Mouse (Mus musculus): ENCODE measurements around the gene Slc22a21. TPM values are rescaled to one million over a fixed set of nuclear protein-coding genes. Genes with fewer than 3 reads are reported as not detected.
"Not testable (repeated sequence)": the region's sequence is repeated elsewhere in the genome, so short reads cannot be mapped to it uniquely, and the experiment has no call there.

Gene Slc22a21
- total RNA-seq (2022) = 1 to 10 TPM in 1 of 4 experiments, under 1 TPM in 3; 0.58 to 1.6 (median 0.86) TPM

DNA sequence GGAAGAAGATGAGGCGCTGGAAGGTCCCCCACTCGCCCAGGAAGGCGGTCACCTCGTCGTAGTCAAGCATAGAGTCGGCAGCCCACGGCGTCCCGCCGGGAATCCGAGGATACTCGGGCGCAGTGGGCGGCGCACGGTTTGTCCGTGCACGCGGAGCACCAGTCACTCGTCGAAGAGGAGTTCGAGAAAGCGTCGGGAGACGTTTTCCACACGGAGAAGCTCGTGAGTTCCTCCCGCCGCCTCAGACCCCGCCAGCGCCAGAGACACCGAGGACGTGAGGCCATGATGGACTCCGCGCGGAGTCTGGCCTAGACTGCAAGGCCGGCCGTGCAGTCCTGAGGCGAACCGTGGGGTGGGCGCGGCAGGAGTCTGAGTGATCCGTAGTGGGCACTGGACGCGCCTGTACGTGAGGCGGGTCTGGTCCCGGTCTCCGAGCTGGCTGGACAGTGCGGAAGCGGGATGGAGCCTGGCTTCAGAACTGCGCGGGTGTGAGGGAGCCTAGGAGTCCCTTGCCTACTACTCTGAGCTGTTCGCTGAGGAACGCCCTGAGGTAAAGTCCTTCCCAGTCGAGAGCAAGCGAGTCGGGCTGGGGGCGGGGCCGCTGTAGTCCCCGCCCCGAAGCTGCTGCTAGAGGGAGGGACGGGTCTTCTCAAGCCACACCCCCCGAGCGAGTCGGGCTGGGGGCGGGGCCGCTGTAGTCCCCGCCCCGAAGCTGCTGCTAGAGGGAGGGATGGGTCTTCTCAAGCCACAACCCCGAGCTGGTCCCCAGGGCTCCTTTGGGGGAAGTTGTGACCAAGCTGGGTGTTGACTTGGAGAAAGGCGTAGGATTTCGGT is at the start of gene Slc22a21:
TSS of gene Slc22a21 (minus strand) at position 545 of the 834 bp plus-strand sequence.
- DNase-seq (ENCODE audit: low spot score in 2 of 2) = peak; percentile 72 to 73

DNA sequence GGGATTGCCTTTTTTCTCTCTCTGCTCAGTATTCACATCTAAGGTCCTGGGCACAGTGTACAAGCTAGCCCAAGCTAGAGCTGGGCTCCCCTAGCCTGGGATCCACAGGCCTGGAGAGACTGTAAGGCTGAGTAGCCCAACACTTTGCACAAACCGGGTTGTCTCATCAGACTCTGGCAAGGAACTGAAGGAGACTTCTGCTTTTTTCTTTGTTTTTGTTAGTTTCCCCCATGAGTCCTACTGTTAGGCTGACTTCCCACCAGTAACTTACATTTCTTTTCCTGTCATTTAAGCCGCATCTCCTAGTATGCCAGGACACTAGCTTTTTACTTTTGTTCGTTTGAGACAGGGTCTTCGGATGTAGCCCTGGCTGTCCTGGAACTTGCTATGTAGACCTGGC is 48.9 kb upstream of the Slc22a21 start:
- DNase-seq (ENCODE audit: low spot score in 2 of 2) = no peak

DNA sequence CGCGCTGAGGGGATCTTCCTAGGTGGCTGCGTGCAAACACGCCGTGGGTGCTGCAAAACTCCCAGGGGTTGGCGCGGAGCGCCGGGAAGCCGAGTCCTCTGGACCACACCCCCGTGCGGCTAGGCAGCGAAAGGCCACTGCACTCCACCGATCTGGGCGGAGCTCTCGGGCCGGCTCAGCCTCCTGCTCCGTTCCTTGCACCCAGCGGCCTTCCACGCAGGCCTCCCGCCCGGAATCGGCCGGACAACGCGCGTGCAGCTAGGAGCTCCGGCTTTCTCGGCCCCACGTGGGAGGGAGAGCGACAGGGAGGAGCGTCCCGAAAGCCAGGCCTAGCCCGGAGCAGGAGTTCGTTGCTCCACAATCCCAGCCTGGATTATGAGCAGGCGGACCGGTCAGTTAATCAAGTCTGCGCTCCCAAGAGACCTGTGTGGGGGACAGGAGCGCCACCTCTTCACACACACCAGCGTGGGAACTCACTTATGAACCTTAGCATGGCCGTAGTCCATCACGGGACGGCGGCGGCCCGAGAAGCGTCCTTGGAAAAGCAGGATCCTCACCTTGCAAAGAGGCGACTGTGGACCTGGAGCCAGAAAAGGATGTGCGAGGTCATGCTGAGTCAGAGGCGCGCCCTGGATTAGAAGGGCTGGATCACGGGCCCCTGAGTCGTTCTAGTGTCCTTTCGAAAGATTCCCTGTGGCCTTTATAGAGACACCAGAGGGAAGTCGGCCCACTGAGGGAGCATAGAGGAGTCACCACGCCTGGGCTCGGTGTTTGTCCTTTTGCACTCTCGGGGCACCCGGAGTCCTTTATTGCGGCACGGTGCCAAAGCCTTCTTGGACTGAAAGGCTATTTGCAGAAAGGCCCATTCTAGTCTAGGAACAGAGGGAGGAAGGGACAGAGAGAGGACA is 48.2 kb upstream of the Slc22a21 start, which contains the start of gene Slc22a4:
TSS of gene Slc22a4 (minus strand) at position 47 of the 908 bp plus-strand sequence.
- peak; percentile 74 to 80 for DNase-seq (ENCODE audit: low spot score in 2 of 2)

DNA sequence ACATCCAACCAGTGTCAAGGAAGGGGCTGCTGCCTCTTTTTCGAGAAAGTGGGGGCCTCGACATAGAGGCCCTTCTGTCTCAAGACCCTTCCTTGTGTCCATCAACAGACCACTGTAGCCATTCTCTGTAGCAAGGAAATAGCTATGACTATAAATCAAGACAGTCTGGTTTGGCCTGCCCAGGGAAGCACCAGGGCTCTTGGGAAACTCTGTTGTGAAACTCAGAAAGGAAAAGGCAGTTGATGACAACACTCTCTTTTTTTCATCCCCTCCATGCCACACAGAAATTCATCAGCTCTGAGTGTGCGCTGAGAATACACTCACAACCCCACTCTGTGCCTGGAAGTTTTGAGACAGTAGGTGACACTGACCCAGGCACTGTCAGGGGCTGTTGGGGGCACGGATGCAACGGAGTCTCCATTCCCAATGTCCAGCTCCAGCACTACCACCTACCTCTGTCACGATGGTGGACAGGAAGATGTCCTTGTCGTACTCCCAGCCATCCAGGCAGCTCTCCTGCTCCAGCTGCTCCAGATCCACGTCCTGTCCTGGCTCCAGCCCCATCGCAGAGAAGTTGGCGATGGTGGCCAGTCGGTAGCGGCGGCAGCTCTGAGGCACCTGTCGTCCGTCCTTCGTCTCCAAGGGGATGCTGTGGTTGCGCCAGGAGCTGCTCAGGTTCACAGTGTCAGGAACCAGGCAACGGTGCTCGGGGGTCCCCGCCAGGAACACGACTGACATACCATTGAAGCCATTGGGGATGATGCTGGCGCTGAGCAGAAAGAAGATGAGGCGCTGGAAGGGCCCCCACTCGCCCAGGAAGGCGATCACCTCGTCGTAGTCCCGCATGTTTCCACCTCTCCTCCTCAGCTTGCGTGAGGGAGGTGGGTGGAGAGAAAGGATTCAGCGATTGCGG is 47.3 kb upstream of the Slc22a21 start:
- peak in 1 of 2 experiments; percentile 12 for DNase-seq (ENCODE audit: low spot score in 2 of 2)

DNA sequence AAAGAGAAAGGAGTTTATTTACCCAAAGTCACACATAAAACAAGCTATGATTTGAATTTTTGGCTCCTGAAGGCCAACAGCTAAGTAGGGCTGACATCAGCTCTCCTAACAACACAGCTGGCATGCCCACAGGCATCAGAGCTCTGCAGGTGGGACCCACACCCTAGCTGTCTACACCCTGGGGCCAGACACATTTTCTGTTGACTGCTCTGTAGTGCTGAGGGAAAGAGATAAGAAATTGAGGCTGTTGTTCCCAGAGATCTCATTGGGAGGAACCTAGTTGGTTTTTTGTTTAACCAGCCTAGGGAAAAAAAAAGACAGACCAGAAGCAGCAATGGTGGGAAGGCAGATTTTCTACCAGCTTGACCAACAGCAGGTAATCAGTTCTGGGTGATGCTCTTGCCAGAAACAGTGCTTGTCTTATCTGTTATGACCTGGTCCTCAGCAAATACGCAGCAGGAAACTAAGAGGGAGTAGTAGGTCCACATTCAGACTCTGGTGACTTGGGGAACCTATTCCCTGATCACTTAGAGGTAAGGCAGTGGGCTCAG is 46.4 kb upstream of the Slc22a21 start:
- DNase-seq (ENCODE audit: low spot score in 2 of 2) = no peak

DNA sequence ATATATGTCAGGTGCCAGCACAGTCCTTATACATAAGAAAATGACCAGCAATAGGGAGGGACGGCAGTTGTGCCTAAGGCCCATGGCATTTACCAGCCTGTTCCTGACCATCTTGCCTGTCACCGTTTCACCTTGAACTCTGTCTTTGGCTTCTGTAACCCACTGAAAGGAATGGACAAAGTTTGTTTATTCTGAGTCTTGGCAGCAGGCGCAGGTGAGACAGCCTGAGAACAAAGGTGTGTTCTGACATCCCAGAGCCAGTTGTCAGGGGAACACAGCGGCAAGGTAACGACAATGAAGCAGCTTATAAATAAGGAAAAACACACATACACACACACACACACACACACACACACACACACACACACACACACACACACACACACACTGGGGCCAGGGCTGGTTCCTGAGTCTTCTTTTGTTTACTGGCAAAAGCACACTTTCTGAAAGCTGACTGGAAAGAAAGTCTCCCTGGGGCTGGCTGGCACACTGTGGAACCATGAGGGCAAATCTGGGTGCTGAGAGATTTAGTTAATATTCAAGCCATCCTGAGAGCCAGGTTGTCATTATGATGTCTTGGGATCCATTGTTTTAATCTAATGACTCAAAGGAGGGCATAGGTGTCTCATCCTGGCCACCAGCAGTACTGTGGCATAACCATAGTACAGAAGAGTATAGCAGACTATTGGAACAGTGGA is 41.4 kb upstream of the Slc22a21 start:
- no peak for DNase-seq (ENCODE audit: low spot score in 2 of 2)

DNA sequence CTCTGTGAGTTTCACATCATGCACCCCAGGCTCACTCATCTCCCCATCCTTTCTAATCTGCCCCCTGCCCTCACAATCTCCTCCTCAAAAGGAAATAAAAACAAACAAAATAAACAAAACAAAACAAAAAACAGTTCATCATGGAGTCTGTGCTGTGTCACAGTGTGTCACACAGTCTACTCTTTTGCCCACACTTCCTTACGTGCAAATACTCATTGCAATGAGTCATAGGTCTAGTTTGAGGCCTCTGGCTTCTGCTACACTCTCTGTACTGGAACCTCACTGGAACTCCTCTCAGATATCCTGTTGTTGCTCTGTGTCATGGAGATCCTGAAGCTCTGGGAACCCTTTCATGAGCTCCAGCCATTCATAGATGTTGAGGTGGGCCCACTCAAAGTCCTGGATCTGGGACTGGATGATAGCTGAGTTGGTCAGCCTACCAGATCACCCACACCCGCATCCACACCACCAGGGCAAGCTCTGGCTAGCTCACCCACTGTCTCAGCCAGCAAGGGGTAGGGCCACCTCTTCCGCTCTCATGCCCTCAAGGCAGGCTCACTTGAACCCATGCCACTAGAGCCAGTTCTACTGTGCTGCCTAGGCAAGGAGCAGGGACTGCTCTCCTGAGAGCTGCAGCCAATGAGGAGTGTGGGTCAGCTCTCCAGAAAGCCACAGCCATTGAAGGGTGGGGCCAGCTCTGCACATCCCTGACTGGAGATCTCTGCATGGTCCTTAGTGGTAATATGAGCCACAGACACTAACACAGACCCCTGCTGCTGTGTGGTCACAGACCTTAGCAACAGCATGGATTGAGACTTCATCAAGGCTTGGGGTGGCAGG is 39.0 kb upstream of the Slc22a21 start:
- no peak for DNase-seq (ENCODE audit: low spot score in 2 of 2)

DNA sequence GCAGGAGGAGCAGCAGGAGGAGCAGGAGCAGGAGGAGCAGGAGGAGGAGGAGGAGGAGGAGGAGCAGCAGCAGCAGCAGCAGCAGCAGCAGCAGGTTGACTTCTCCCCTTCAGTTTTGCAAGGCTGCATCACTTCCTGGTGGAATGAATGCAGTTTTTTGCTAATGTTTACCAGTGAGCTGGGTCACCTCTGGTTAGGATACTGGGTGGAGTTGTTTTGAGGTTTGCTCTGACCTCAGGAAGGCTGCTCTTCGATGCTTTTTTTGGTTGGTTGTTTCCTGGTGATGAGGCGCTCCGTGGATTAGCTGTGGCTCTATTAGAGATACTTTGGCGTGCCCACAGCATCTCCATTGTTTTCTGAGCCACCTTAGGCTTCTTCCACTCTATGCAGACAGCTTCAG is 37.5 kb upstream of the Slc22a21 start:
- no peak for DNase-seq (ENCODE audit: low spot score in 2 of 2)

DNA sequence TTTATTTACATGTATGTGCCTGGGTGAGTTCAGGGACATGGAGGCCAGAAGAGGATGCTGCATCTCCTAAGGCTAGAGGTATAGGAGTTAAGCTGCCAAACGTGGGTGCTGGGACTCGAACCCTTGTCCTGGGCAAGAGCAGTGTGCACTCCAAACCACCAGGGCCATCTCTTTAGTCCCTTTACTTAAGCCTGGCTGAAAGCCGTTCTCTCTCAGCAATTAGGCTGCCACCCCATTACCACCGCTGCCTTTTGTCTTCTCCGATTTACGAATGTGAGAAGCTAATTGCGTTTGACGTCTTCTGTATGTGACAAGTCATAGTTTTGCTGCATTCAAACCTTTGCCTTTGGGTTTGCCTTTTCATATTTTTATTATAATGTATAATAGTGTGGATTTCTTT is 35.9 kb upstream of the Slc22a21 start:
- no peak for DNase-seq (ENCODE audit: low spot score in 2 of 2)

DNA sequence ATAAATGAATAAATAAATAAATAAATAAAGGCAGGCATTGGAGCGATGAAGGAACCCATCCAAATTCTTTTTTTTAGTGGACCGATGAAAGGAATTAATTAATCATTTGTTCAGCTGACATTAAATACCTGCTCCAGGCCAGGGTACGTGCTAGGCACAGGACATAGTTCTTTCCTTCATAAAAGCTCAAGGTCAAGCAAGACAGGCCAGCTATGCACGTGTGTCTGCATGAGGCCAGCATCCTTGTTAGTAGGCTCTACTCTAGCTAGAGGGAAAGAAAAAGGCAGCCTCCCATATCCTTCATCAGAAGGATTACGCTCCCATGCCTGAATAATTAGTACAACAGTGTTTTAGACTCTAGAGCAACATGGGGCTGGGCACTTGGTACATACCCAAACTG is 32.8 kb upstream of the Slc22a21 start:
- no peak for DNase-seq (ENCODE audit: low spot score in 2 of 2)

DNA sequence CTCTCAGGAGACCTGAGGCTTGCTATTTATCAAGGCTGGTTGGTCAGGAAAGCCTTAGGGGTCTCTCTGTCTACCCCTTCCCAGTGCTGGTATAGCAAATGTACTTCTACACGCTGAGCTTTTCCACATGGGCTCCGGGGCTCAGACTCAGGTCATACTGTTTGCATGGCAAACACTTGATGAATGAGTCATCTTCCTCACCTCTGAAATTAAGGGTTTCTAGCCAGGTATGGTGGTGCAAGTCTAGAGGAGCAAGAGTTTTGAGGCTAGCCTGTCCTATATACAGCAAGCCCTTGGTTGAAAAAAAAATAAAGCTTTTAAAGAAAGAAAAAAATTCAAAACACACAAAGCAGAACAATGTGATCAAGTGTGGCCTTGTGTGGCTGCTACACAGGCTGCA is 31.1 kb upstream of the Slc22a21 start:
- no peak for DNase-seq (ENCODE audit: low spot score in 2 of 2)

DNA sequence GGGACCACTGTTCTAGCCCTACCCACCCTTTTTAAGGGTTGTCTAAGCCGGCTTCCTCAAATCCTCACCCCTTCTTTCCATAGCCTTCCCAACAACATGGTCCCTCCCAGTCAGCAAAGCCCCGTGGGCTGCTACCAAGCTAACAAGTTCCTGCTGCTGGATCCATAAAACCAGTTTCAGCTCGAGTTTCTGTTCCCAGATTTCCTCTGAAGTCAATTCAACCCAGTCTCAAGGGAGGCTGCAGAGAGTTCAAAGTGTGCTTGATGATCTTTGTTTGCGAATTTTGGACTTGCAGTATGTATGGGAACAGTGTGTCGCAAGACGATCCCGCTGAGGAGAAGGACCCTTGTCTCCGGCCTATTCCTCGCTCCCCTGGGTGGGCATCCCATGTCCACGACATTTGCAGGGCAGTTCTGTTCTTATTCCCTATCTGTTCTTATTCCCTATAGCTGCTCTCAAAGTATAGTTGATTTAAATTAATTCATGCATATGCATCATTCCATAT is 28.3 kb upstream of the Slc22a21 start:
- DNase-seq (ENCODE audit: low spot score in 2 of 2) = peak in 1 of 2 experiments; percentile 14

DNA sequence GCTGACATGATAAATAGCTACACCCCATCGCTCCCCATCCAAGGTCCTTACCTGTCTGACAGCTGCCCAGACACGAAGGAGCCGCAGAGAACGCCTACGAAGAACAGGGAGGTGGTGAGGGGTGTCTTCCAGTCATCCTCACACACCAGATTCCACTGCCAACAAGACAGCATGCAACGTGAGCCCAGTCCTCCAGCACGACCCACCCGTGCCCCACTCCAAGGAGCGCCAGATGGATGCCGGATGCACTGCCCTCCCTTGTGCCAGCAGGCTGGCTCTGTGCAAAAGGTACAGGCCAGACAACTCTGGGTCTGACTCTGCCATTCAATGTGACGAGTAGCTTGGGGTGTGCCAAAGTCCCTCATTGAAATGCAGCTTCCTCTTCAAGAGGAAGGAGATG is 27.6 kb upstream of the Slc22a21 start:
- DNase-seq (ENCODE audit: low spot score in 2 of 2) = no peak

DNA sequence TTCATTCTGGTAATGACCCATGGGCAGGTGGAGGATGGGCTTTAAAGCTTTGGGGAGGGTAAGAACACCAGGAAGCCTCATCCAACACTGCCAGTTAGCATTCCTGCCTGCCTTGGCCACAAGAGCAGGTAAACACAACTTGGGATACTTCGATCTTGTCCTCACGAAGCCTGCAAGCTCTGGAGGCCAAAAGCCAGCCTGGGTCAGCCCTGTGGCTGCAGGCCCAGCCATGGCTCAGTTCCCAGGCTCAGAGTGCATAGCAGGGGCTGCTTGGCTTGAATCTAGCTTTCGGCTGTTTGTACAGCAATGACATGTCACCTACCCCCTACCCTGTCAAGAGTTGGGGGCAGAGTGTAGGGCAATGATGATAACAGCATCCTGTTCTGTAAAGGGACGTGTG is 26.8 kb upstream of the Slc22a21 start:
- DNase-seq (ENCODE audit: low spot score in 2 of 2) = peak; percentile 45 to 60

DNA sequence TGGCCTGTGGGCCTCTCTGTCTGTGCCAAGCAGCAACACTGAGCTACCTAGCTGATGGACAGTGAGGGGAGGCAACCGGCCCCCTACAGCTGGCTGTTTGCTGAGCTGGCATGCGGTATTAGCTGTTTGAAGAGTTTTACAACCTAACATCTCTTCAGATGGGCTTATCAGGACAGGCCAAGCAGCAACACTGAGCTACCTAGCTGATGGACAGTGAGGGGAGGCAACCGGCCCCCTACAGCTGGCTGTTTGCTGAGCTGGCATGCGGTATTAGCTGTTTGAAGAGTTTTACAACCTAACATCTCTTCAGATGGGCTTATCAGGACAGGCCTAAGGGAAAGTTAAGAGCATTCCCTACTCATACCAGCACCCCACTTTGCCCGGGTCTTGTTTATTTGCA is 26.2 kb upstream of the Slc22a21 start:
- DNase-seq (ENCODE audit: low spot score in 2 of 2) = not testable (repeated sequence)

DNA sequence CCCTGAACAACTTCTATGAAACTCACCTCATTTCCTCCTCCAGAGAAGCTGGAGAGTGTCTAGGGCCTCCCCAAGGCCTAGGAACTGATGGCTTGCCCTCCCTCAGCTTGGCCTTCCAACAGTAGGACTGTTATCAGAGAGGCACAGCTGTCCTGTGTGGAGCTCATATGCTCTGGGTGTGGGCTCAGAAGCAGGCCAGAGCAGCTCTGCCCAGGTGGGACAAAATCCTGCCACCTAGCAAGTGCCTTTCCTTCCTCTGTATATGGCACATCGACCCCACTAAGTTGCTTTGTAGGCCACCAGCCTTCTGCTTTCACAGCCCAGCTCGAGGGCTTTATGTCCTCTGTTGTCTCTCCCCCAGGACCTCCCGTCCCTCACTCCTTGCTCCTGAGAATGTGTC is 24.6 kb upstream of the Slc22a21 start:
- DNase-seq (ENCODE audit: low spot score in 2 of 2) = no peak

DNA sequence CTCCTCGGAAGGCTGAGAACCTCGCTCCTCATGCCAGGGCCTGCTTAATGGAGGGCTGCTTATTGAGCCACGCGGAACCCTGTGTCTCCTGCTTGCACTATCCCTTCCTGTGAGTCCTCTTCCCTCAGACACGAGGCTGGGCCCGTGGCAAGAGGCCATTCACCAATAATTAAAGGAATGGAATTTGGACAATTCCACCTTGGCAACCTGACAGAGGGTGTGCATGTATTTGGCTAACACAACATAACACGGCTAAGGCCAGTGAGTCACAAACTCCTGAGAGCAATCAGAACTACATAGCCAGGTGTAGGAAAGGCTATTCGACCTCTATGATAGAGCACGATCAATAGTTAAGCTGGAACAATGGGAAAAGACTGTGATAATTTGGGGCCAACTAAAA is 24.1 kb upstream of the Slc22a21 start:
- peak in 1 of 2 experiments; percentile 39 for DNase-seq (ENCODE audit: low spot score in 2 of 2)

DNA sequence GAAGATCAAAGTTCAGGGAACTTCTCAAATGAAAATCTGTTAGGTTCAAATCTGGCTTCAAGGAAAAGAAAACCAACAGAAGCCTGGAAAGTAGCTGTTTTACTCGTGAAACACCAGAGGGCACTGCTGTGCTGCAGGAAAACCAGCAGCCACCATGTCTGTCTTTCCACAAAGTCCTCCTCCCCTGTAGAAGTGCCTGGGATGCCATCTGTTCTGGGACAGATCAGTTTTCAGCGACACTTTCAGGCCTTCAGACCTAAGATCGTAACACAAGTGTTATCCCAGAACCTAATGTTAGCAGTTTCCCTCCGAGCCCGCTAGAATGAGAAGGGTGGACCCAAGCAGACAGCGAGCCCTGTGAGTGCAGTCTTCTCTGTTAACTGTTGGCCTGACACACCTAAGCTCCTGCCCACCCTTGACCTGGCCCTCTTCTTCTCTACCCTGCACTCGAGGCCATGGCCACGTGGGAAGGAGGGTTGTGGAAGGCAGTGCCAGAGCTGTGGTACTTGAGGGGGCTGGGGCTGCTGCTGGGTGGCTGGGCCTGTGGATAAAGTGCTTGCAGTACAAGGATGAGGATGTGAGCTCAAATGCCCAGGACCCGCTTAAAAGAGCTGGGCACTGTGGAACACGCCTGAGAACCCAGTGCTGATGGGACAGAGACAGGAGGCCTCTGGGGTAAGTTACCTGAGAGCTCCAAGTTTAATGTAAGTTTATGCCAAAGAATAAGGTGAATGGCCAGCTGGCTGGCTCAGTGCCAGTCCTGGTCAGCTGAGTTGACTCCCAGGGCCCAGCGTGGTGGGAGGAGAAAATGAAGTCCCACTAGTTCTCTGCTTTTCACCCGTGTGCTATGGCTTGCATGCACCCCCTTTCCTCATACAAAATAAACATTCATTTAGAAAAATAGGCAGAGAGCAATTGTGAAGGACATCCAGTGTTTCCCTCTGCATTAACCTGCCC is 22.9 kb upstream of the Slc22a21 start:
- DNase-seq (ENCODE audit: low spot score in 2 of 2) = not testable (repeated sequence)

Measured in gastrocnemius, adult 8-10 months (tissue).